Comparison of ENCODE assay signal across 9 mouse cellular contexts in genomic region chr8:105374513-105374966, GRCm38 (mm10). TPM values are rescaled to one million over a fixed set of nuclear protein-coding genes. Genes with fewer than 3 reads are reported as not detected.
DNase-seq lines count a peak whose midpoint lies in the region; ATAC-seq and TF ChIP-seq lines count a peak whose summit lies in the region.
"Had no signal": no experiment of that assay in that cellular context is flagged by ENCODE, and none has a peak within 500 bp of the region (broad histone marks: within the 10 kb centered on the region; RNA-seq: fewer than 3 reads in every experiment).

No protein-coding gene starts in this region.

- peak; percentile 79 for TF ChIP-seq CTCF in stomach, postnatal 0 days (IDR thresholded peaks at IDR 0.05; ENCODE audit: low read depth)

- WGBS in intestine, embryonic 15.5 days, result 29% methylated on average over 33 of the region's 33 CpGs
- WGBS in stomach, postnatal 0 days, result 35% methylated on average over 33 of the region's 33 CpGs

- peak overlapping the region; percentile 31; the same call in 1 of the 2 replicates for H3K9ac ChIP-seq in ES-E14 (ENCODE audit: insufficient read depth, low read depth, low read length, poor library complexity, severe bottlenecking)
- no peak overlapping the region for H3K9ac ChIP-seq in intestine, embryonic 15.5 days
- H3K9ac ChIP-seq in stomach, postnatal 0 days (ENCODE audit: low read length), result 0 out of 2 replicates have a peak overlapping the region, but pooled peaks have one; percentile 18

- H3K4me1 ChIP-seq in ES-E14 (ENCODE audit: control insufficient read depth in 2 of 2, insufficient read depth in 2 of 2, low read length in 2 of 2, poor library complexity in 1 of 2), result peaks cover 0 to 11% of the 10 kb centered on the region in 2 experiments; a peak in 1 of 4 replicates
- 0 out of 2 replicates have a peak, but pooled peaks cover 6% of the 10 kb centered on the region for H3K4me1 ChIP-seq in intestine, embryonic 15.5 days (replicated peaks)
- H3K4me1 ChIP-seq in megakaryocyte, embryonic 14.5 days, result peaks cover 16% of the 10 kb centered on the region
- no peaks in the 10 kb centered on the region for H3K4me1 ChIP-seq in stomach, postnatal 0 days (replicated peaks; ENCODE audit: control insufficient read depth, insufficient read depth)

- H3K4me2 ChIP-seq in intestine, embryonic 15.5 days (replicated peaks), result peak overlapping the region; percentile 58
- peak overlapping the region; percentile 42 for H3K4me2 ChIP-seq in stomach, postnatal 0 days (replicated peaks; ENCODE audit: low read depth)

- in situ Hi-C loops in ES-E14 (cut with MboI; ENCODE audit: low sequenced_read_pairs in 2 of 2, unreplicated experiment in 2 of 2), result no loop called here

- H3K4me3 ChIP-seq in ES-E14 (ENCODE audit: insufficient read depth in 1 of 2, low read depth in 1 of 2, low read length in 2 of 2, poor library complexity in 1 of 2, severe bottlenecking in 1 of 2), result peak overlapping the region; percentile 43 to 55; a peak in 3 of 4 replicates
- H3K4me3 ChIP-seq in intestine, embryonic 15.5 days (replicated peaks), result peak overlapping the region; percentile 14; the same call in 1 of the 2 replicates
- H3K4me3 ChIP-seq in megakaryocyte, embryonic 14.5 days (replicated peaks), result peak overlapping the region; percentile 57
- H3K4me3 ChIP-seq in stomach, postnatal 0 days (ENCODE audit: low read depth, low read length), result 0 out of 2 replicates have a peak overlapping the region, but pooled peaks have one; percentile 10
- H3K4me3 ChIP-seq: myocyte had no signal

- no peaks in the 10 kb centered on the region for H3K36me3 ChIP-seq in ES-E14 (ENCODE audit: control insufficient read depth, insufficient read depth, low read length, poor library complexity, severe bottlenecking)
- no peaks in the 10 kb centered on the region for H3K36me3 ChIP-seq in intestine, embryonic 15.5 days
- H3K36me3 ChIP-seq in megakaryocyte, embryonic 14.5 days (replicated peaks; ENCODE audit: low read length), result no peaks in the 10 kb centered on the region
- H3K36me3 ChIP-seq in stomach, postnatal 0 days (ENCODE audit: control insufficient read depth, insufficient read depth, low read length), result no peaks in the 10 kb centered on the region

- ATAC-seq in erythroid progenitor cell, adult 5-6 weeks (replicated peaks; ENCODE audit: low FRiP score, poor library complexity, severe bottlenecking), result peak; percentile 54
- ATAC-seq in intestine, embryonic 15.5 days, result 0 out of 2 replicates have a peak, but pooled peaks have one; percentile 49
- ATAC-seq in stomach, postnatal 0 days (ENCODE audit: low FRiP score, low TSS enrichment), result peak; percentile 65

- no peak for TF ChIP-seq EP300 in stomach, postnatal 0 days (optimal IDR thresholded peaks at IDR 0.05)

- H3K27me3 ChIP-seq in intestine, embryonic 15.5 days (replicated peaks), result peaks cover 2% of the 10 kb centered on the region; the same call in 1 of the 2 replicates
- peaks cover 92% of the 10 kb centered on the region for H3K27me3 ChIP-seq in megakaryocyte, embryonic 14.5 days (replicated peaks)
- no peaks in the 10 kb centered on the region for H3K27me3 ChIP-seq in stomach, postnatal 0 days (ENCODE audit: control insufficient read depth, insufficient read depth, low read length)

- H3K9me3 ChIP-seq in ES-E14 (ENCODE audit: control insufficient read depth, insufficient read depth, low read depth, low read length), result no peaks in the 10 kb centered on the region
- no peaks in the 10 kb centered on the region for H3K9me3 ChIP-seq in intestine, embryonic 15.5 days
- H3K9me3 ChIP-seq in megakaryocyte, embryonic 14.5 days, result peaks cover 14% of the 10 kb centered on the region
- no peaks in the 10 kb centered on the region for H3K9me3 ChIP-seq in stomach, postnatal 0 days (ENCODE audit: control insufficient read depth, low read length)

- no peak overlapping the region for H3K27ac ChIP-seq in ES-E14 (ENCODE audit: insufficient read depth, low read depth, low read length, poor library complexity, severe bottlenecking)
- no peak overlapping the region for H3K27ac ChIP-seq in intestine, embryonic 15.5 days
- H3K27ac ChIP-seq in stomach, postnatal 0 days (replicated peaks), result no peak overlapping the region

- DNase-seq in heart, adult 11 months, result peak; percentile 89
- DNase-seq in heart, adult 18-20 months, result no peak
- peak; percentile 74 for DNase-seq in ES-E14 (ENCODE audit: low read depth, low spot score)
- peak; percentile 63 for DNase-seq in stomach, postnatal 0 days (ENCODE audit: low spot score)
- no peak for DNase-seq in adrenal gland, postnatal 4 days (ENCODE audit: low spot score in 2 of 2)

TF ChIP-seq in ES-E14, 5 proteins besides CTCF, POLR2A, EP300 and RAD21:
- TF ChIP-seq ZNF384 (IDR thresholded peaks at IDR 0.05; ENCODE audit: low read depth, low read length), result no peak
- TF ChIP-seq HCFC1 (IDR thresholded peaks at IDR 0.05; ENCODE audit: borderline replicate concordance, insufficient read depth, low read length), result peak; percentile 76; the same call in 1 of the 2 replicates

RNA-seq across cellular contexts. Expression of gene Plekhg4, which starts 1.5 kb away (rescaled TPM):
- not detected for total RNA-seq in heart, adult 18-20 months (2021)
- 3.0 and 3.1 TPM in 2 replicates for total RNA-seq in ES-E14 (2012; rRNA removed)
- not detected in 2 replicates for total RNA-seq in erythroid progenitor cell, adult 5-6 weeks (2015; ENCODE audit: low replicate concordance)
- total RNA-seq in erythroid progenitor cell, adult 5-6 weeks (2017; ENCODE audit: low replicate concordance), result not detected in 2 replicates
- polyA plus RNA-seq in intestine, embryonic 15.5 days (2015; fragmentation: Nextera tagmentation; extraction: Ambion mirVana), result 0.10 and 0.27 TPM in 2 replicates
- 0.02 TPM in 1 of 2 replicates, not detected in the other for polyA plus RNA-seq in megakaryocyte, embryonic 14.5 days (2012; ENCODE audit: insufficient read depth, low replicate concordance)
- polyA plus RNA-seq in stomach, postnatal 0 days (2015; fragmentation: Nextera tagmentation; extraction: Ambion mirVana), result 0.05 and 0.10 TPM in 2 replicates
- total RNA-seq in adrenal gland, postnatal 4 days (2021), result 1 to 10 TPM in 1 of 2 experiments, under 1 TPM in 1; 0.25 to 1.2 TPM

RNA-seq across cellular contexts. Expression of gene Slc9a5, which starts 25.9 kb away (rescaled TPM):
- total RNA-seq in heart, adult 18-20 months (2021), result under 1 TPM; 0.37 to 0.39 TPM
- 5.8 and 11.7 TPM in 2 replicates for total RNA-seq in ES-E14 (2012; rRNA removed)
- 2.9 TPM in 1 of 2 replicates, not detected in the other for total RNA-seq in erythroid progenitor cell, adult 5-6 weeks (2015; ENCODE audit: low replicate concordance)
- total RNA-seq in erythroid progenitor cell, adult 5-6 weeks (2017; ENCODE audit: low replicate concordance), result not detected in 2 replicates
- 1.4 and 1.7 TPM in 2 replicates for polyA plus RNA-seq in intestine, embryonic 15.5 days (2015; fragmentation: Nextera tagmentation; extraction: Ambion mirVana)
- 4.1 and 16.4 TPM in 2 replicates for polyA plus RNA-seq in megakaryocyte, embryonic 14.5 days (2012; ENCODE audit: insufficient read depth, low replicate concordance)
- polyA plus RNA-seq in stomach, postnatal 0 days (2015; fragmentation: Nextera tagmentation; extraction: Ambion mirVana), result 0.29 and 0.40 TPM in 2 replicates
- total RNA-seq in adrenal gland, postnatal 4 days (2021), result 1 to 10 TPM; 5.5 to 5.8 TPM

RNA-seq across cellular contexts. Expression of gene Fhod1, which starts 26.8 kb away (rescaled TPM):
- total RNA-seq in heart, adult 18-20 months (2021), result 1 to 10 TPM; 4.5 to 5.2 TPM
- 9.1 and 12.7 TPM in 2 replicates for total RNA-seq in ES-E14 (2012; rRNA removed)
- total RNA-seq in erythroid progenitor cell, adult 5-6 weeks (2015; ENCODE audit: low replicate concordance), result 1.3 and 3.2 TPM in 2 replicates
- 0.08 and 0.90 TPM in 2 replicates for total RNA-seq in erythroid progenitor cell, adult 5-6 weeks (2017; ENCODE audit: low replicate concordance)
- 1.3 and 1.9 TPM in 2 replicates for polyA plus RNA-seq in intestine, embryonic 15.5 days (2015; fragmentation: Nextera tagmentation; extraction: Ambion mirVana)
- polyA plus RNA-seq in megakaryocyte, embryonic 14.5 days (2012; ENCODE audit: insufficient read depth, low replicate concordance), result 78.6 and 155 TPM in 2 replicates
- 0.63 and 0.93 TPM in 2 replicates for polyA plus RNA-seq in stomach, postnatal 0 days (2015; fragmentation: Nextera tagmentation; extraction: Ambion mirVana)
- total RNA-seq in adrenal gland, postnatal 4 days (2021), result 10 to 100 TPM; 17.9 to 18.8 TPM

RNA-seq across cellular contexts. Expression of gene Kctd19, which starts 38.8 kb away (rescaled TPM):
- total RNA-seq in heart, adult 18-20 months (2021), result not detected
- total RNA-seq in ES-E14 (2012; rRNA removed), result 0.18 and 0.37 TPM in 2 replicates
- not detected in 2 replicates for total RNA-seq in erythroid progenitor cell, adult 5-6 weeks (2015; ENCODE audit: low replicate concordance)
- total RNA-seq in erythroid progenitor cell, adult 5-6 weeks (2017; ENCODE audit: low replicate concordance), result not detected in 2 replicates
- polyA plus RNA-seq in intestine, embryonic 15.5 days (2015; fragmentation: Nextera tagmentation; extraction: Ambion mirVana), result 0.05 TPM in 1 of 2 replicates, not detected in the other
- not detected in 2 replicates for polyA plus RNA-seq in megakaryocyte, embryonic 14.5 days (2012; ENCODE audit: insufficient read depth, low replicate concordance)
- polyA plus RNA-seq in stomach, postnatal 0 days (2015; fragmentation: Nextera tagmentation; extraction: Ambion mirVana), result not detected in 2 replicates
- not detected for total RNA-seq in adrenal gland, postnatal 4 days (2021)
- polyA plus RNA-seq: myocyte had no signal

RNA-seq across cellular contexts. Expression of gene Lrrc36, which starts 38.8 kb away (rescaled TPM):
- under 1 TPM; 0.27 to 0.64 TPM for total RNA-seq in heart, adult 18-20 months (2021)
- total RNA-seq in ES-E14 (2012; rRNA removed), result 0.13 TPM in 1 of 2 replicates, not detected in the other
- 1.4 TPM in 1 of 2 replicates, not detected in the other for total RNA-seq in erythroid progenitor cell, adult 5-6 weeks (2015; ENCODE audit: low replicate concordance)
- 1.2 TPM in 1 of 2 replicates, not detected in the other for total RNA-seq in erythroid progenitor cell, adult 5-6 weeks (2017; ENCODE audit: low replicate concordance)
- 0.24 and 0.26 TPM in 2 replicates for polyA plus RNA-seq in intestine, embryonic 15.5 days (2015; fragmentation: Nextera tagmentation; extraction: Ambion mirVana)
- not detected in 2 replicates for polyA plus RNA-seq in megakaryocyte, embryonic 14.5 days (2012; ENCODE audit: insufficient read depth, low replicate concordance)
- polyA plus RNA-seq in stomach, postnatal 0 days (2015; fragmentation: Nextera tagmentation; extraction: Ambion mirVana), result 0.08 and 0.19 TPM in 2 replicates
- 1 to 10 TPM; 5.4 to 6.4 TPM for total RNA-seq in adrenal gland, postnatal 4 days (2021)
- polyA plus RNA-seq: myocyte had no signal

Comparison
In these comparisons a context has a peak if more than half of its experiments do, and no peak if none do; other contexts are left out.
1. DNase-seq: peak in heart, adult 11 months (single experiment), ES-E14 (single experiment) and stomach, postnatal 0 days (single experiment); none in heart, adult 18-20 months (0 of 2) and adrenal gland, postnatal 4 days (0 of 2).
2. Peak in every context shown above with its lines, with median percentiles within 50 percentile points of each other: H3K4me3 ChIP-seq and ATAC-seq.